Mouse (Mus musculus) spleen, adult 2 months (tissue): ENCODE data around the gene Slc23a2. TPM values are rescaled to one million over a fixed set of nuclear protein-coding genes. Genes with fewer than 3 reads are reported as not detected.

ENCODE experiments used
- DNase-seq, 2 experiments: peaks; one replicate each; pipeline versions ENCODE4 v3.0.0 to v3.0.0-alpha.2; 2012 to 2021; ENCODE audit warnings: low spot score in 2 of 2, low read depth in 1 of 2
- H3K27ac ChIP-seq: fragments of 200-500 bp; 2 replicates; pipeline ENCODE4 v1.5.1; 2012; ENCODE audit warnings: low read length, inconsistent platforms; ENCODE audit not compliant: insufficient read depth
- H3K27me3 ChIP-seq: fragments of 200-500 bp; 2 replicates; pipeline ENCODE4 v1.6.1; 2012; ENCODE audit warnings: mild to moderate bottlenecking, moderate library complexity, low read length, inconsistent platforms; ENCODE audit not compliant: control insufficient read depth, insufficient read depth
- H3K36me3 ChIP-seq: fragments of 200-500 bp; 2 replicates; pipeline ENCODE4 v1.6.1; 2012; ENCODE audit warnings: mild to moderate bottlenecking, low read length, inconsistent platforms; ENCODE audit not compliant: control insufficient read depth, insufficient read depth
- H3K4me1 ChIP-seq: fragments of 200-500 bp; 2 replicates; pipeline ENCODE4 v1.6.1; 2011; ENCODE audit warnings: inconsistent platforms; ENCODE audit not compliant: control insufficient read depth, insufficient read depth, insufficient read length
- H3K4me3 ChIP-seq: fragments of 200-500 bp; 2 replicates; pipeline ENCODE4 v1.5.1; 2011; ENCODE audit warnings: mild to moderate bottlenecking, inconsistent platforms; ENCODE audit not compliant: insufficient read depth, insufficient read length; ENCODE audit errors: extremely low read depth
- CTCF ChIP-seq: fragments of 200-500 bp; IDR thresholded peaks from 2 replicates; pipeline ENCODE4 v1.5.1; 2011; ENCODE audit warnings: mild to moderate bottlenecking, inconsistent platforms; ENCODE audit not compliant: insufficient read depth, insufficient read length, insufficient replicate concordance; ENCODE audit errors: extremely low read depth
- POLR2A ChIP-seq: fragments of 200-500 bp; IDR thresholded peaks from 2 replicates; pipeline ENCODE4 v1.6.1; 2011; ENCODE audit warnings: low read depth, low read length, inconsistent platforms
- WGBS: fragments of 180-500 bp; shearing (Covaris S2); methylation state at CpG from one replicate; pipeline ENCODE4 v1.1.7; 2018; 5-methylcytosine and 5-hydroxymethylcytosine counted together
- polyA plus RNA-seq: library from polyadenylated mRNA; depleted of rRNA; stranded (reverse); fragments of >200 nt; gene quantifications from 2 replicates; pipeline ENCODE4 v1.2.3, GENCODE M21; 2012

Slc23a2 gene
- polyA plus RNA-seq, 1 experiment, result 20.6 TPM

GRCm38 (mm10) chr2:132031364-132032095, 113.4 kb downstream of the Slc23a2 start:
- no peak overlapping the region for H3K4me3 ChIP-seq
- TF ChIP-seq CTCF (no peak), POLR2A (no peak)
- WGBS, result 85% methylated on average over 11 of the region's 11 CpGs
- H3K27me3 ChIP-seq, result no peaks in the 10 kb centered on the region
- no peak overlapping the region for H3K27ac ChIP-seq
- peaks cover 23% of the 10 kb centered on the region; the same call in 1 of the 2 replicates for H3K4me1 ChIP-seq
- no peaks in the 10 kb centered on the region for H3K36me3 ChIP-seq
- no peak for DNase-seq

- 46% methylated on average over 23 of the region's 23 CpGs for WGBS
- TF ChIP-seq POLR2A (no peak), CTCF (no peak)
- peak overlapping the region; percentile 83 for H3K4me3 ChIP-seq
- H3K27me3 ChIP-seq, result no peaks in the 10 kb centered on the region
- H3K27ac ChIP-seq, result peak overlapping the region; percentile 81
- no peaks in the 10 kb centered on the region for H3K36me3 ChIP-seq
- no peak for DNase-seq
- peaks cover 22% of the 10 kb centered on the region; the same call in 1 of the 2 replicates for H3K4me1 ChIP-seq
These were observed 114.2 kb downstream of the Slc23a2 start for GRCm38 (mm10) chr2:132030418-132031363.

DNA sequence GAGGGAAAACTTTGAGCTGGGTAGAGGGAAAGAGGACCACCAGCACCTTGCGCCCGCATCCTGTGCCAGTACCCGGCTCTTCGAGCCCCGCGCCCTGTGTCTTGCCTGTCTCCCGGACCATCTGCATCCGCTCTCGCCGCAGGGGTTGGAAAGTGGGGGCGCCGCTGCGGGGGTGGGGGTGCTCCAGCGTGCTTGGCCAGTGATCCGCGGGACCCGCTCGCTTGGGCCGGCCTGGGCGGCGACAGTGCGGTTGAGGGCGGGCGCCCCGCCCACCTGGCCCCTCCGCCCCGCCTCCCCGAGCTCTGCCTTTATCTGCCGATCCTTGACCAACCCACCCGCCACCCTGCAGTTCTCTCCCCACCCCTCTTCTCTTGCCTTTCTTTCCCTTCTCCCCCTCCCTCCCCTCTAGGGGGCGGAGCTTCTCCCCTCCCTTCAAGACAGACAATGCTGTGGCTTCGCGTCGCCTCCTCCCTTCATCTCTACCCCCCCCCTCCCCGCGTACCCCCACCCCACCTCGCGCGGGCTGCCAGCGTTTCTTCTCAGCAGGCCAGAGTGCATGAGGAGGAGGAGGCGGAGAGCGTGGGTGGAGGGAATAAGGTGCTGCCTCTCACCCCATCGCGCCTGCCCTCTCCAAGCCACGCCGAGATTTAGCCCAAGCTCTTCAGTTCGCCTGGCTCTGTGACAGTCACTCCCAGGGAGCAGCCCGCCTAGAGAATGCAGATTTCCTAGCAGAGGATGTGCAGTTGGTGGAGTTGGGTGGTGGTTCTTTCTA, 115.1 kb downstream of the Slc23a2 start, which contains the start of gene Rassf2:
Gene Rassf2, minus strand, starts transcription at position 613 of the 772 bp plus-strand sequence.
- DNase-seq, result peak in 1 of 2 experiments; percentile 94
- Histone ChIP-seq H3K36me3 (no peaks in the 10 kb centered on the region; the same call in 1 of the 2 replicates), H3K27me3 (no peaks in the 10 kb centered on the region), H3K4me3 (peak within 1 kb of the TSS; percentile 83), H3K27ac (peak within 1 kb of the TSS; percentile 99), H3K4me1 (peaks cover 23% of the 10 kb centered on the region; the same call in 1 of the 2 replicates)
- WGBS, result 2% methylated on average over 31 of the region's 48 CpGs
- TF ChIP-seq CTCF (no peak), POLR2A (peak; percentile 8; the same call in 1 of the 2 replicates)

DNA sequence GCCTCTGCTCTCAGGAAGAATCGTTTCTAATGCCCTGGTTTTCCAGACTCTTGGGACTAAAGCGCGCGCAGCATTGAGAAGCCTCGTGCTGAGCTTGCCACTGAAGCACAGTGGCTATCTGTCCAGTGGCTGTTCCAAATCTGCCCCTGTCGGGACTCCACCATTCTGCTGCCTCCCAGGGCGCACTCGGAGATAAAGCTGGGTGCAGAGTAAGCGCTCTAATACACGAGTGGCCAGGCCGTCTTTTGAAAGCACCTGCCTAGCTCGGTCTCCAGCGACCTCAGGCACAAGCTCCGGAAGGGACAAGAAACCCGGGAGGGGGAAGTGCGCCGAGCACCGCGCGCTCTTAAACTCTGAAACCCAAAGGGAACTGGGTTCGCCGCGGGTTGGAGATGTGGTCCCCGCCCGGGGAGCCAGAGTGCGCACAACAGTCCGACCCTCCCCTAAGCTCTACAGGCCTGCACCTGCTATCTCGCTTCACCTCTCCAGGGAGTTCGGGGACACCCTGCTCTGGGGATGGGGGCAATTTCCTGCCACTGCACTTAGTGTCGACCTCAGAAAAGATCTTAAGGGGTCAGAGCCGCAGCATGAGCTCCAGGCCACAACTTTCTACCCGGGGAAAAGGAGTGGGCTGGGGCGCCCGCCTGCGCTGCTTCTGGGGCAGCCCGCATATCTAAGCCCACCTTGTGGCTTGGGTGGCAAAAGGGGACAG, 115.9 kb downstream of the Slc23a2 start:
- WGBS, result under 1% methylated on average over 36 of the region's 36 CpGs
- peak overlapping the region; percentile 99 for H3K27ac ChIP-seq
- H3K36me3 ChIP-seq, result no peaks in the 10 kb centered on the region; the same call in 1 of the 2 replicates
- H3K4me1 ChIP-seq, result peaks cover 18% of the 10 kb centered on the region; the same call in 1 of the 2 replicates
- peak overlapping the region; percentile 83 for H3K4me3 ChIP-seq
- H3K27me3 ChIP-seq, result no peaks in the 10 kb centered on the region
- TF ChIP-seq CTCF, result no peak
- TF ChIP-seq POLR2A, result no peak
- peak in 1 of 2 experiments; percentile 75 for DNase-seq

- no peak for DNase-seq
- Histone ChIP-seq H3K4me3 (peak overlapping the region; percentile 83), H3K4me1 (peaks cover 27% of the 10 kb centered on the region), H3K36me3 (no peaks in the 10 kb centered on the region; the same call in 1 of the 2 replicates), H3K27ac (peak overlapping the region; percentile 99), H3K27me3 (no peaks in the 10 kb centered on the region)
- 22% methylated on average over 5 of the region's 5 CpGs for WGBS
- TF ChIP-seq CTCF, result no peak
- TF ChIP-seq POLR2A, result no peak
These were observed 116.8 kb downstream of the Slc23a2 start for GRCm38 (mm10) chr2:132028107-132028506.
